Mouse (Mus musculus): ENCODE data around the gene Pamr1. TPM values are rescaled to one million over a fixed set of nuclear protein-coding genes. Genes with fewer than 3 reads are reported as not detected.
A peak's percentile ranks its signal among the peaks of the same experiment; 100 is the strongest.

Pamr1 gene
- polyA plus RNA-seq, 1 experiment from 2014 or later = 28.7 TPM

DNA sequence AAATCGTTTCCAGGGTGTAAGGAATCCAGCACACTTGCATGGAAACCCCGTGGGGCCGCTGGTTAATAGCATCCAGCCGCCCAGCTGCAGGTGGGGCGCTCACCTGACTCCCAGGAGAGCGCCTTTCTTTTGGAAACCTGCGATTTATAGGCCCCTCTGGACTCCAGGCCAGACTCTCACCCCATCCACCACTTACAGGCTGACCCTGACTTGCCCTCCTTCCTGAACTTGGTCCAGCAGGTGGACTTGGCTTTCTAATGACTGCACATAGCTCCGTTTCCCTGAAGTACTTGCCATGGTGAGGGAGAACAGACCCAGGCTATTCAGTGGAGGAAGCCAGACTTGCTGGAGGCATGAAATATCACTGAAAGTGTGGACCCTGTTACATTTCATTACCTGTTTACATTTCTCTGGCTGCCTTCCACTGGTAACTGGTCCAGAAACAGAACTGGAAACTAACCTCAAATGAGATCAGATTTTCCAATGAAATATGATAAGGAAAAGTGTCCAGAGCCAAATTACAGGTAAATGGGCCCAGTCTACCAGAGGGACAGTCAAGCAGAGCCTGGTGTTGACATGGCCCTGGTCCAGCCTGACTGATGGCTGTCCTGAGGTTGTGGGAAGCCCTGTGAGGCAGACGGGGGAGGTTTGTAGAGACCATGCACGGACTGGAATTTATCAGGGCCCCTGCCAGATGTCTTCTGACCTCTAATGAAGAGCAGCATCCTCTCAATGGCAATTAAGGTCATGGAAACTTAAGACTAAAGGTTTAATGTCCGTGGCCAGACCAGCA is 9.2 kb upstream of the Pamr1 start:
- DNase-seq (ENCODE audit: low spot score) (no peak), ATAC-seq (replicated peaks; ENCODE audit: low FRiP score, low read depth) (no peak)
- H3K27ac ChIP-seq = no peak overlapping the region
- H3K27me3 ChIP-seq (ENCODE audit: insufficient read depth, low read length) = no peaks in the 10 kb centered on the region
- H3K4me3 ChIP-seq (replicated peaks; ENCODE audit: low read depth, low read length) = no peak overlapping the region
- no peaks in the 10 kb centered on the region for H3K36me3 ChIP-seq (ENCODE audit: insufficient read depth, low read length)
- 0 out of 2 replicates have a peak, but pooled peaks cover 8% of the 10 kb centered on the region for H3K4me1 ChIP-seq (replicated peaks; ENCODE audit: insufficient read depth, low read length)
- H3K4me2 ChIP-seq (ENCODE audit: low read length) = no peak overlapping the region
- TF ChIP-seq CTCF (IDR thresholded peaks at IDR 0.05; ENCODE audit: low read depth) = no peak
- no peaks in the 10 kb centered on the region for H3K9me3 ChIP-seq (replicated peaks; ENCODE audit: low read length)
- WGBS = 19% methylated on average over 11 of the region's 11 CpGs
- H3K9ac ChIP-seq (ENCODE audit: low read depth, low read length) = no peak overlapping the region

GRCm38 (mm10) chr2:102541404-102542125 is 8.2 kb upstream of the Pamr1 start:
- Histone ChIP-seq H3K9me3 (replicated peaks; ENCODE audit: low read length) (no peaks in the 10 kb centered on the region), H3K27ac (no peak overlapping the region), H3K4me2 (ENCODE audit: low read length) (no peak overlapping the region), H3K4me1 (replicated peaks; ENCODE audit: insufficient read depth, low read length) (0 out of 2 replicates have a peak, but pooled peaks cover 8% of the 10 kb centered on the region), H3K36me3 (ENCODE audit: insufficient read depth, low read length) (no peaks in the 10 kb centered on the region), H3K4me3 (replicated peaks; ENCODE audit: low read depth, low read length) (no peak overlapping the region), H3K9ac (ENCODE audit: low read depth, low read length) (no peak overlapping the region), H3K27me3 (ENCODE audit: insufficient read depth, low read length) (no peaks in the 10 kb centered on the region)
- no peak for DNase-seq (ENCODE audit: low spot score)
- 48% methylated on average over 4 of the region's 4 CpGs for WGBS
- ATAC-seq (replicated peaks; ENCODE audit: low FRiP score, low read depth) = no peak
- no peak for TF ChIP-seq CTCF (IDR thresholded peaks at IDR 0.05; ENCODE audit: low read depth)

- 50% methylated on average over 6 of the region's 6 CpGs for WGBS
- DNase-seq (ENCODE audit: low spot score) = no peak
- H3K4me1 ChIP-seq (replicated peaks; ENCODE audit: insufficient read depth, low read length) = 0 out of 2 replicates have a peak, but pooled peaks cover 8% of the 10 kb centered on the region
- H3K36me3 ChIP-seq (ENCODE audit: insufficient read depth, low read length) = no peaks in the 10 kb centered on the region
- H3K9ac ChIP-seq (ENCODE audit: low read depth, low read length) = no peak overlapping the region
- no peak for TF ChIP-seq CTCF (IDR thresholded peaks at IDR 0.05; ENCODE audit: low read depth)
- H3K27me3 ChIP-seq (ENCODE audit: insufficient read depth, low read length) = no peaks in the 10 kb centered on the region
- no peaks in the 10 kb centered on the region for H3K9me3 ChIP-seq (replicated peaks; ENCODE audit: low read length)
- no peak for ATAC-seq (replicated peaks; ENCODE audit: low FRiP score, low read depth)
- no peak overlapping the region for H3K4me2 ChIP-seq (ENCODE audit: low read length)
- no peak overlapping the region for H3K27ac ChIP-seq
- H3K4me3 ChIP-seq (replicated peaks; ENCODE audit: low read depth, low read length) = no peak overlapping the region
These were observed 5.7 kb upstream of the Pamr1 start for GRCm38 (mm10) chr2:102543961-102544719.

DNA sequence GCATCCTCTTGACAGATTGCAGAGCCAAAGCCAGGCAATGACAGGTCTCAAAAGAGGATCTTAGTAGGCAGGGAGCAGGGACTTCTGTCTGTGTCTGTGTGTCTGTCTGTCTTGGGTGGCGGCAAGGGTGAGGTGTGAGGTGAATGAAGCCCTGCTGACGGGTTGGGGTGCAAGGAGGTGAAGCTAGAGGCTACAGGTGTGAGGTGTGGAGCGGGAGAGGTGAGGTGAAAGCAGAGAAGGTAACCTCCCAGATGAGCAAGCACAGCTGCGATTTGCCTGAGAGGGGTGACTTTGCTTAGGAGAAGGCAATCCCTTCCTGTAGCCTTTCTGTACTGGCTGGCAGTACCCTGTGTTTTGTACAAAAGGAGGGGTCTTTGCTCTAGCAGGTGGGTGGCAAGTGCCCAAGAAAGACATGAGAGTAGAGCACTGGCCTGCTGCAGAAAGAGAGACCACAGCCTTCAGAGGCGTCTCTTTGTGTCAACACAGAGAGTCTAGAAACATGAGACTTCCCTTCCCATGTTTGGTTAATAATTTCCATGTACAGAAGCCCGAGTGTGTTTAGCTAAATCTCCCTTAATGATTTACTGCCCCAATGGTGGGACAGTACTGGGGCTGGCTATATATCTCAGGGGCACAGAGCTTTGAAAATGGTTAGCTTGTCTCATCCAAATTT is 1.2 kb downstream of the Pamr1 start:
- H3K27ac ChIP-seq = peak overlapping the region; percentile 68
- peak overlapping the region; percentile 67 for H3K4me2 ChIP-seq (ENCODE audit: low read length)
- H3K9me3 ChIP-seq (replicated peaks; ENCODE audit: low read length) = no peaks in the 10 kb centered on the region
- no peaks in the 10 kb centered on the region for H3K36me3 ChIP-seq (ENCODE audit: insufficient read depth, low read length)
- H3K27me3 ChIP-seq (ENCODE audit: insufficient read depth, low read length) = no peaks in the 10 kb centered on the region
- H3K4me3 ChIP-seq (replicated peaks; ENCODE audit: low read depth, low read length) = peak overlapping the region; percentile 39
- DNase-seq (ENCODE audit: low spot score) = peak; percentile 78
- H3K9ac ChIP-seq (ENCODE audit: low read depth, low read length) = 0 out of 2 replicates have a peak overlapping the region, but pooled peaks have one; percentile 2
- WGBS = 13% methylated on average over 6 of the region's 6 CpGs
- ATAC-seq (replicated peaks; ENCODE audit: low FRiP score, low read depth) = peak; percentile 66
- no peak for TF ChIP-seq CTCF (IDR thresholded peaks at IDR 0.05; ENCODE audit: low read depth)
- peaks cover 23% of the 10 kb centered on the region for H3K4me1 ChIP-seq (replicated peaks; ENCODE audit: insufficient read depth, low read length)

DNA sequence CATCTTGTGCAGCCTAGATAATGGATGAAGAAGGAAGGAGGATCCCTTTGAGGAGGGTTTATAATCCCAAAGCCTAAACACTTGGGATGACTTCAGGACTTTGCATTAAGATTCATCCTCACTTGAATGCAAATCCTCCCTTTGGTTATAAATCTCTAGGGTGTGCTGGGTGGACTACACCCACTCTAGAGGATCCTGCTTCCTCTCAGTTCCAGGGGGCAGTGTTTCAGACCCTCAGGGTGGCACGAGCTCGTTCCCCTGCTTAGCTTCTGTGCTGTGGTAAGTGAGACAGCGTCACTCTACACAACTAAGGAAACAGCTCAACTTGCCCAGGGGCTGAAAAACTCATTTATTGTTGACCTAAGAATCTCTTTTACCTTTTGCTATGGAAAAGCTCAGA is 1.8 kb downstream of the Pamr1 start:
- peak; percentile 50 for DNase-seq (ENCODE audit: low spot score)
- no peaks in the 10 kb centered on the region for H3K9me3 ChIP-seq (replicated peaks; ENCODE audit: low read length)
- no peak overlapping the region for H3K9ac ChIP-seq (ENCODE audit: low read depth, low read length)
- peak; percentile 40 for TF ChIP-seq CTCF (IDR thresholded peaks at IDR 0.05; ENCODE audit: low read depth)
- no peaks in the 10 kb centered on the region for H3K36me3 ChIP-seq (ENCODE audit: insufficient read depth, low read length)
- no peaks in the 10 kb centered on the region for H3K27me3 ChIP-seq (ENCODE audit: insufficient read depth, low read length)
- WGBS = 3% methylated on average over 3 of the region's 3 CpGs
- no peak for ATAC-seq (replicated peaks; ENCODE audit: low FRiP score, low read depth)
- peak overlapping the region; percentile 67 for H3K4me2 ChIP-seq (ENCODE audit: low read length)
- H3K27ac ChIP-seq = peak overlapping the region; percentile 68
- H3K4me1 ChIP-seq (replicated peaks; ENCODE audit: insufficient read depth, low read length) = peaks cover 23% of the 10 kb centered on the region
- H3K4me3 ChIP-seq (replicated peaks; ENCODE audit: low read depth, low read length) = no peak overlapping the region

All from kidney, postnatal 0 days (tissue).